Mouse (Mus musculus): Measurements from ENCODE around the gene Abca17. TPM values are rescaled to one million over a fixed set of nuclear protein-coding genes. Genes with fewer than 3 reads are reported as not detected.
A peak's percentile ranks its signal among the peaks of the same experiment; 100 is the strongest.

Gene Abca17
- 0.29 and 0.40 TPM in 2 replicates for polyA plus RNA-seq (2012; rRNA removed)

DNA sequence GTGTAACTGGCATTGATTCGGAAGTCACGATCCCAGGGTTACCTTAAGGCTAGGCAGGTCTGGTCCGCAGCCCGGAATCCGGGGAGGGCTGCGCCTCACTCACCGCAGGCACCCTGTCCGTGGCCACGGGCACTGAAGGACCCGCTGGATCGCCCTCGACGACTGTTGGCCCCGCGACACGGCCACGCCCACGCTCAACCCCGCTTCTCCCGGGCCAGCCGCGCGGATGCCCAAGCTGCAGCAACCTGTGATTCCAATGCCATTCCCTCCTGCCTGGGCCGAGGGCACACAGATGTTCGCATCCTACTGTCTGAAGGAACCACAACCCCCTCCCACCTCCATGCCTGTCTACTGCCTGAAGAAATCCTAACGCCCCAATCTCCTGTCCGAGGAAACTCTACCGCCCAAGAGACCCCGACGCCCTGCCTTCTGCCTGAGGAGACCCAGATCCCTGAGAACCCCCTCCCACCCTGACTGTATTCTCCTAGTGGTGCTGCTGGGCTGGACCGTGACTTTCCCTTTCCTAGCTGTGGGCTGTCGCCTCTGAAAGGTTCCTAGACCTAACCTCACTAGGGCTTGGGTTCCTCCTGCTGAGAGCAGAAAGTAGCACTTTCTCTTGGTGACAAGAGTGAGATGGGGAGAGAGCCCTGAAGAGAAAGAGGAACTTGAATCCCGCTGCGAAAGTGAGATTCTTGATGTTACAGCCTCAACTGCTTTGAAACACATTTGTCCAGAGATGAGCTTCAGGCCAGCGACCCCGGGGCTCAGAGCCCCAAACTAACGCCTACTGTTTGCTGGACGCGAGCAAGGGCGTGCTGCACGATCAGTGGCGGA lies at the start of gene Abca17:
Abca17 (minus strand) TSS at position 143 of the 834 bp plus-strand sequence.
- no peak for DNase-seq (ENCODE audit: low read depth)
- TF ChIP-seq POLR2A (IDR thresholded peaks at IDR 0.05; ENCODE audit: borderline replicate concordance, extremely low read depth, insufficient read depth, insufficient read length, poor library complexity, severe bottlenecking): no peak
- TF ChIP-seq CTCF (IDR thresholded peaks at IDR 0.05; ENCODE audit: borderline replicate concordance, extremely low read depth, insufficient read depth, insufficient read length): no peak

DNA sequence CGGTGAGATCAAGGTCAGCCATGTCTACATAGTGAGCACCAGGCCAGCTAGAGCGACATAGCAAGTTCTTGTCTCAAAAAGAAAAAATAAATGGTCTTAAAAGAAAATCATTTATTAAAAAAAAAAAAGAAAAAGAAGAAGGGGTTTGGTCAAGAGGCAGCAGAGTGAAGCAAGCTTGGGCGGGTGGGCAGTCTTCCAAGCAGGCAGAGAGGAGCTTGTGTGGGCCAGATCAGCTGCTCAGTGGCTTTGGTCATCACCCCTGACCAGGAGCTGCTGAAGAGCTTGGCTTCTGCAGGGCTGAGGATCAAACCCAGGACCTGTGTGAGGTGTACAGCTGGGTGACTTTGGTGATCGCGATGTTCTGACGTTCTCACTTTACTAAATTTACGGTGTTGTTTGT lies 43.6 kb upstream of the Abca17 start:
- TF ChIP-seq CTCF (IDR thresholded peaks at IDR 0.05; ENCODE audit: borderline replicate concordance, extremely low read depth, insufficient read depth, insufficient read length): no peak
- no peak for TF ChIP-seq POLR2A (IDR thresholded peaks at IDR 0.05; ENCODE audit: borderline replicate concordance, extremely low read depth, insufficient read depth, insufficient read length, poor library complexity, severe bottlenecking)
- DNase-seq (ENCODE audit: low read depth): no peak

DNA sequence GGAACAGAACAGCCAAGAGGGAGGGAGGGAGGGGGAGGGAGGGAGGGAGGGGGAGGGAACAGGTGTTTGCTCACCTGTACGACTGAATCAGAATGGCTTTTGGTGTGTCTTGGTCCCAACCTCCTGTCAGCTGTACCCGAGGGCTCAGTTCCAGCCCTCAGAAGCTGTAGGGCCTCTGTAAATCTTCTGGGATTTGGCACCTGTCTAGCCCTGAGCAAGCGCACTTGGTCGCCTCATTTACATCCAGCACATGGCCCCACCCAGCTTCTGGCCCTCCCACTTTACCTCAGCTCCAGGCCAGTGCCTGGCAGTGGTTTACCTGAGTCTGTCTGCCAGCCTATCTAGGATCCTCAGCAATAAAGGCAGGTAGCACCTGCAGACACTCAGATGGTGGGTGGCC lies 42.7 kb upstream of the Abca17 start:
- TF ChIP-seq CTCF (IDR thresholded peaks at IDR 0.05; ENCODE audit: borderline replicate concordance, extremely low read depth, insufficient read depth, insufficient read length) (no peak), POLR2A (IDR thresholded peaks at IDR 0.05; ENCODE audit: borderline replicate concordance, extremely low read depth, insufficient read depth, insufficient read length, poor library complexity, severe bottlenecking) (no peak)
- DNase-seq (ENCODE audit: low read depth): no peak

DNA sequence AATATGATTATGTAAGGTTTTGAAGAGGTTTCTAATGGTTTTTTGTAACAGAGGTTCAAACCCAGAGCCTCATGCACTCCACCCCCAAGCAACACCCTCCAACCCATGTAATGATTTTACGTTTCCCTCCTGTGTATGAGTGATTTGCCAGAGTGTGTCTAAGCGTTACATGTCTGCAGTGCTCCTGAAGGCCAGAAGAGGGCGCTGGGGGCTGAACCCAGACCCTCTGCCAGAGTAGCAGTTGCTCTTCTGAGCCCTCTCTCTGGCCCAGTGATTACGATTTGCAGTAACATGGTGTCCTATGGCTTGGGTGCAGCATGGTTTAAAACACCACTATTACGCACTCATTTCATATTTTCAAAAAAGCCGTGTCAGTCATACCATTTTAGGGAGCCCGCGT lies 40.3 kb upstream of the Abca17 start:
- TF ChIP-seq POLR2A (IDR thresholded peaks at IDR 0.05; ENCODE audit: borderline replicate concordance, extremely low read depth, insufficient read depth, insufficient read length, poor library complexity, severe bottlenecking) (no peak), CTCF (IDR thresholded peaks at IDR 0.05; ENCODE audit: borderline replicate concordance, extremely low read depth, insufficient read depth, insufficient read length) (peak; percentile 55)
- peak; percentile 1 for DNase-seq (ENCODE audit: low read depth)

DNA sequence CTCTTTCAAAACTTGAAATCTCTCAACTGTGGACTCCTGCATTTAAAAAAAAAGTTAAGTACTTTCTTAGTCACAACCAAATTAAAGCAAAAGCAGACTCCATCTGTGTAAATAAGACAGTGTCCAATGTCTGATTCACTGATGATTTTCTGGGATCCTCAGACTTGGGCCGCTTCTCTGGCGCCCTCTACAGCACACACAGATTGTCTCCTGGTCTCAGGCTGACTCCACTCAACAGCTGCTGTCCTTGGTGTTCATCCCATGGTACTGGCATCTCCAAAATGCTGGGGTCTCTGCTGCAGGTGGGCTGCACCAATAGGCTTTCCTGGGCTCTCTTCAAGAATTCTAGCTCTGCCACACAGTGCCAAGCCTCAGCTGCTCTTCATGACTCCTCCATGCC lies 39.0 kb upstream of the Abca17 start:
- DNase-seq (ENCODE audit: low read depth): peak; percentile 61
- TF ChIP-seq POLR2A (IDR thresholded peaks at IDR 0.05; ENCODE audit: borderline replicate concordance, extremely low read depth, insufficient read depth, insufficient read length, poor library complexity, severe bottlenecking): no peak
- peak; percentile 72 for TF ChIP-seq CTCF (IDR thresholded peaks at IDR 0.05; ENCODE audit: borderline replicate concordance, extremely low read depth, insufficient read depth, insufficient read length)

DNA sequence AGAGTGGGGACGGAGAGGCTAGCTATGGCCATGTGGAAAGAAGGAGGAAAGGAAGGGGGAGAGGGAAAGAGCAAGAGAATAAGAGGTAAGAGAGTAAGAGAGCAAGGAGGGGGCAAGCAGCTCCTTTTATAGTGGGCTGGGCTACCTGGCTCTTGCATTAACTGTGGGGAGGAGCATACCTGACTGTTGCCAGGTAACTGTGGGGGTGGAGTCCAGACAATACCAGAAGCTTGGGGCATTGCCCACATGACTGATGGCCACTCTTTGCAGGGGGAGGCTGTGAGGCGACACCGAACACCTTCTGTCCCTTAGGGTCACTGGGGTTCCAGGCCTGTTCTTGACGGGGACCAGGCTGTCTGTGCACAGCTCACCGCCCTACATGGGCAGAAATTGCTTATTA lies 37.8 kb upstream of the Abca17 start:
- no peak for TF ChIP-seq POLR2A (IDR thresholded peaks at IDR 0.05; ENCODE audit: borderline replicate concordance, extremely low read depth, insufficient read depth, insufficient read length, poor library complexity, severe bottlenecking)
- TF ChIP-seq CTCF (IDR thresholded peaks at IDR 0.05; ENCODE audit: borderline replicate concordance, extremely low read depth, insufficient read depth, insufficient read length): no peak
- no peak for DNase-seq (ENCODE audit: low read depth)

DNA sequence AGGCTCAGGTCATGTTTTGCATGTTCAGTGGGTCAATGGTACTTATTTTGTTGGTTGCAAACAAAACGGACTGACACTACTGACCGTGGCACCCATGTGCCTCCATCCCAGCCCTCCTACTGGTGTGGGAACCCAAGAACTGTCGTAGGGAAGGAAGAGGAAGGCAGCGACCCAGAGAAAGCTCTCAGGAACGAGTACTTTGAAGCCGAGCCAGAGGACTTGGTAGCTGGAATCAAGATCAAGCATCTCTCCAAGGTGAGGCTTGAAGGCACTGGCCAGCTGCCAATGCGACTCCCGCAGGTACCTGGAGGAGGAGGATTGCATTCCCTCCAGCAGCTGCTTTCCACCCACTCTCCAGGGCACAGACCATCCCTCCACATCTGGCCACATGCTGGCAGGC lies 32.9 kb upstream of the Abca17 start:
- no peak for DNase-seq (ENCODE audit: low read depth)
- TF ChIP-seq POLR2A (IDR thresholded peaks at IDR 0.05; ENCODE audit: borderline replicate concordance, extremely low read depth, insufficient read depth, insufficient read length, poor library complexity, severe bottlenecking): no peak

DNA sequence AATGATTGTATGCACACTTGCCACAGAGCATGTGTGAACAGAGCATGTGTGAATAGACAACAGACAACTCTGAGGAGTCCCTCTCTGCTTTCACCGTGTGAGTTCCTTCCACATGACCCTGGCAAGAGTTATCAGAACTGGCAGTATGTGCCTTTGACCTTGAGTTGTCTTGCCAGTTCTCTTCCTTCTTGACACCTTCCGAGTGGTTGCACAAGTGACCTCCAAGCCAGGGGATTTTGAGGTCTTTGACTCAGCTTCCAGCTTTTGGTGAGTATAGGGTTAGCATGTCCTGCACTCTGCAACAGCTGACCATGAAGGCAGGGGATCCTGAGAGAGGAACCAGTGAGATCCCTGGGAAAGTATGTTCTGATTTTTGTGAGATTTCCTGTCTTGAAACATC lies 27.6 kb upstream of the Abca17 start:
- DNase-seq (ENCODE audit: low read depth): no peak
- TF ChIP-seq CTCF (IDR thresholded peaks at IDR 0.05; ENCODE audit: borderline replicate concordance, extremely low read depth, insufficient read depth, insufficient read length) (no peak), POLR2A (IDR thresholded peaks at IDR 0.05; ENCODE audit: borderline replicate concordance, extremely low read depth, insufficient read depth, insufficient read length, poor library complexity, severe bottlenecking) (no peak)

DNA sequence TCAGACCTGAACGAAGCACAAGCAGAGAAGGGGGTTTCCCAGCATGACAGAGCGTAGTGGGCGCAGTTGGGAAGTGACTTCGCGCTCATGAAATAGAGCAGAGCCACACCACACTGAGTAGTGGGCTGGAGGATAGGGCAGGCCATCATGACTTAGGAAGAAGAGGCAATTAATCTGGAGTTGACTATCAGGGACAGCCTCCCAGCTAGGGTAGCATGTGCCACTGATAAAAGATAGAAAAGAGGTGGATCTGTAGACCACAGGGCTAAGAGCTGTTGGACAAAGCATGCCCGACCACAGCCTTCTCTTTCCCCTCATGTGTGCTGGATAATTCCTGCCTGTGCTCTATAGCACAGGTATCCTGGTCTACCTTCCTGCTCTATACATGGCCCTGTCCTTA lies 25.0 kb upstream of the Abca17 start:
- DNase-seq (ENCODE audit: low read depth): no peak
- no peak for TF ChIP-seq CTCF (IDR thresholded peaks at IDR 0.05; ENCODE audit: borderline replicate concordance, extremely low read depth, insufficient read depth, insufficient read length)
- TF ChIP-seq POLR2A (IDR thresholded peaks at IDR 0.05; ENCODE audit: borderline replicate concordance, extremely low read depth, insufficient read depth, insufficient read length, poor library complexity, severe bottlenecking): no peak

DNA sequence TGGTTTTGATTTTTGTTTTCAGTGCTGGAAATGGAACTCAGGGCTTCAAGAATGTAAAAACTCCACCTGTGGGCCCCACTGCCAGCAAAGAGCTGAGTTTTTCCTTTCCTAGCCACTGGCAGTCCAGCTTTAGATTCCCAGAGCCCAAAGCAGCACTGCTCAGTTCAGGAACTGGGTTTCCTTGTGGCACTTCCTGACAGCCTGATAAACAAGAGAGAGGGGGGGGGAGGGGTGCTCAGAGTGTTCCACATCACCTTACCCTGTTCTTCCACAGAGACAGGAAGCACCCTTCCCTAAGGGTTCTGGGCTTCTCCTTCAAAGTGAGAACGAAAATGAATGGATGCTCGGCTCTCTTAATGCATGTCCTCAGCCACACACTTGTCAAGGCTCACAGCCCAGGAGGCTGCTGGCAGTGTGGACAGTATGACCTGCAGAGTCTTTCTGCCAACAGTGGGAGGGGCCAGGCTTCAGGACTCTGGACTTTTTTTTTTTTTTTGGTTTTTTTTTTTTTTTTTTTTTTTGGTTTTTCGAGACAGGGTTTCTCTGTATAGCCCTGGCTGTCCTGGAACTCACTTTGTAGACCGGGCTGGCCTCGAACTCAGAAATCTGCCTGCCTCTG lies 24.3 kb upstream of the Abca17 start:
- DNase-seq (ENCODE audit: low read depth): no peak
- no peak for TF ChIP-seq POLR2A (IDR thresholded peaks at IDR 0.05; ENCODE audit: borderline replicate concordance, extremely low read depth, insufficient read depth, insufficient read length, poor library complexity, severe bottlenecking)

DNA sequence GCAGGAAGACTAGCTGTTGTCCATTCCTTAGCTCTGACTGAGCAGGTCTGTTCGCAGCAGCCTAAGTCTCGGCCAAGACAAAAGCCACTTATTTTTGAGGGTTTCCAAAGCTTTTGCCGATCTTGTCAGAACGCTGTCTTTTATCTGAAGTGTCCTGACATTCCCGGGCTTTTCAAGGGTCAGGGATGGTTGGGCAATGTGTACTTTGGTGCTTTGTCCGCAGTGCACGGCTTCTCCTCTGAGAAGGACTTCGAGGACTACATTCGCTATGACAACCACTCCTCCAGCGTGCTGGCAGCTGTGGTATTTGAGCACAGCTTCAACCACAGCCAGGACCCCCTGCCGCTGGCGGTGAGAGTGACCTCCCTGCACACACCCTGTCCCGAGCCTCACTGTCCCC lies 15.0 kb upstream of the Abca17 start:
- TF ChIP-seq CTCF (IDR thresholded peaks at IDR 0.05; ENCODE audit: borderline replicate concordance, extremely low read depth, insufficient read depth, insufficient read length) (no peak), POLR2A (IDR thresholded peaks at IDR 0.05; ENCODE audit: borderline replicate concordance, extremely low read depth, insufficient read depth, insufficient read length, poor library complexity, severe bottlenecking) (no peak)

DNA sequence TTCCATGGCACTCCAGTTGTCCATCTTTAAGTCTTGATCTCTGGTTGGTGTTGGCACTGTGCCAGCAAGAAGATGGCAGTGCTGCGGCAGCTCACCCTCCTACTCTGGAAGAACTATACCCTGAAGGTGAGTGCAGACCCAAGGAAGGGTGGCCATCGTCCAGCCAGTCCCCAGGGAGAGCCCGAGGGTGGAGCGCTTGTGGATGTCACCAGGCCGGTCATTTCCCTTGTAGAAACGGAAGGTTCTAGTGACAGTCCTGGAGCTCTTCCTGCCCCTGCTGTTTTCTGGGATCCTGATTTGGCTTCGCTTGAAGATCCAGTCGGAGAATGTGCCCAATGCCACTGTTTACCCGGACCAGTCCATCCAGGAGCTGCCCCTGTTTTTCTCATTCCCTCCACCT lies 13.6 kb upstream of the Abca17 start:
- TF ChIP-seq CTCF (IDR thresholded peaks at IDR 0.05; ENCODE audit: borderline replicate concordance, extremely low read depth, insufficient read depth, insufficient read length) (no peak), POLR2A (IDR thresholded peaks at IDR 0.05; ENCODE audit: borderline replicate concordance, extremely low read depth, insufficient read depth, insufficient read length, poor library complexity, severe bottlenecking) (no peak)
- no peak for DNase-seq (ENCODE audit: low read depth)

More for the DNA sequence above, 15.0 kb upstream of the Abca17 start:
- no peak for DNase-seq (ENCODE audit: low read depth)

Data from brain, embryonic 14.5 days (tissue).